Mouse (Mus musculus) bone marrow macrophage, adult 2 months (primary cell): ENCODE measurements at regions not wholly inside any gene's neighbourhood (a gene's known extent, or its start where the extent isn't known, plus 50 kb on each side); places are given as distances from the start of the nearest gene placed in this dataset.

Experiments
- H3K27ac ChIP-seq: 2 replicates; pipeline ENCODE4 v1.5.1; 2012; ENCODE audit warnings: low read depth, low read length; ENCODE audit not compliant: insufficient read depth
- H3K4me1 ChIP-seq: 2 replicates; pipeline ENCODE4 v1.6.1; 2012; ENCODE audit warnings: low read length; ENCODE audit not compliant: control insufficient read depth, insufficient read depth
- H3K4me3 ChIP-seq: 2 replicates; pipeline ENCODE4 v1.5.1; 2012; ENCODE audit warnings: mild to moderate bottlenecking, low read length, moderate library complexity; ENCODE audit not compliant: insufficient read depth
- CTCF ChIP-seq: IDR thresholded peaks from 2 replicates; pipeline ENCODE4 v1.5.1; 2012; ENCODE audit warnings: low read depth, mild to moderate bottlenecking, low read length, moderate library complexity
- POLR2A ChIP-seq: IDR thresholded peaks from 2 replicates; pipeline ENCODE4 v1.6.1; 2012; ENCODE audit warnings: mild to moderate bottlenecking, low read depth, low read length, borderline replicate concordance

GRCm38 (mm10) chr1:76053378-76054171 is 507.5 kb downstream of the Slc4a3 start:
- Histone ChIP-seq H3K4me1 (no peaks in the 10 kb centered on the region), H3K4me3 (no peak overlapping the region), H3K27ac (no peak overlapping the region)
- TF ChIP-seq POLR2A = no peak
- TF ChIP-seq CTCF = no peak

DNA sequence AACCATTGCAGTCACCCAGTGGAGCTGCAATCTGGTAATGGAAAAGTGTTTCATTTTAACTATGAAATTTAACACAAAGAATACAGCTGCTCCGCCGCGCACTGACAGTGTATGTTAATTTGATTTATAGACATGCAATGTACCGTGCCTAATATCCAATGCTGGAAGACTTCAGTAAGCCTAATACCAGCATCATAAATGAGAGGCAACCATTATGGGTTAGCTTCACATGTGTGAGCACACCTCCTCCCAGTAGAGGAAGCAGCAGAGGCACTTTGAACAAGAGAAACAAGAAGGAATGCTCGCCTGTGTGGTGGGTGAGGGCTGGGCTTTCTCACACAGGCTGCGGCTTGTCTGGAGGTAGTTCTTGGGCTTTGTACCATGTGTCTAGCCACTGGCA is 519.7 kb downstream of the Slc4a3 start:
- no peak for TF ChIP-seq POLR2A
- no peak for TF ChIP-seq CTCF
- Histone ChIP-seq H3K4me1 (no peaks in the 10 kb centered on the region), H3K27ac (no peak overlapping the region), H3K4me3 (no peak overlapping the region)

DNA sequence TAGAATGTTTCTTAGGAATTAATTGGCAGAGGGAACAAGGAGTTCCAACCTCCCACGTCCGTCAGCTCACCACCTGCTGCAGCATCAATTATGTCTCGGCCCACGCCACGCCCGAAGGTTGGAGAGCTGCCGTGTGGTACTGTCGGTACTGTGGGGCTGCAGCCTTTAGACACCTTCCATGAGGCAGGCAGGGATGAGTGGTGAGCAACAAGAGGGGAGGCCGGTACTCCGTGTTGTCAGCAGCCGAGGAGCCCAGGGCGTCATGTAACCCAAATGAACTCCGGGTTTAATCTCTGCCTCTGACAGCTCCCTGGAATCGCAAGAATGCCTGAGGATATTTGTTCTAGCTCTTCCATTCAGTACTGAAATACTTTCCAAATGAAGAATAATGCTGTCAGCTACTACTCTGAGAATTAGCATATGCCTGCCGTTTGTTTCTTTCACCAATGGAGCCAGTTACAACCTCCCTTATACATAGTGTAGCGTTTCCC is 524.8 kb downstream of the Slc4a3 start:
- H3K27ac ChIP-seq = no peak overlapping the region
- H3K4me1 ChIP-seq = no peaks in the 10 kb centered on the region
- TF ChIP-seq POLR2A (no peak), CTCF (no peak)
- H3K4me3 ChIP-seq = no peak overlapping the region

DNA sequence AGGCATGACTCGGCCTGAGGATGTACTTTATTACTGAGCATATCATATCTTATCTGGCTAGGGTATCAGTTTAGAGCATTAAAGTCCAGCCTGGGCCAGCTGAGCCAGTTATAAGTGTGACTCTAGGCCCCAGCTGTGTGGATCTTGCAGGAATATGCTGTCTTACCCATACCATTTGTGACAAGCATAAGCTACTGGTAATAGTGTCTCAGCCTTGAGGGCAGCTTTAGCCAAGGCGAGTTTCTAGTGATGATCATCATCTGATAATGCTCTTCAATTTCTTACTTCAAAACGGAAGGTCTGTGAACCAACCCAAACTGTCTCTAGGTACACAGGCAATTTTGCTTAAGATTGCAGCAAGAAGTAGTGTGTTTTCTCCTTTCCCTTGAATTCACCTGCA is 529.1 kb downstream of the Slc4a3 start:
- Histone ChIP-seq H3K4me3 (no peak overlapping the region), H3K4me1 (no peaks in the 10 kb centered on the region), H3K27ac (no peak overlapping the region)
- no peak for TF ChIP-seq POLR2A
- no peak for TF ChIP-seq CTCF

- Histone ChIP-seq H3K4me3 (no peak overlapping the region), H3K4me1 (no peaks in the 10 kb centered on the region), H3K27ac (no peak overlapping the region)
- TF ChIP-seq CTCF (no peak), POLR2A (no peak)
Observed at GRCm38 (mm10) chr1:76075685-76076455, 529.8 kb downstream of the Slc4a3 start.

DNA sequence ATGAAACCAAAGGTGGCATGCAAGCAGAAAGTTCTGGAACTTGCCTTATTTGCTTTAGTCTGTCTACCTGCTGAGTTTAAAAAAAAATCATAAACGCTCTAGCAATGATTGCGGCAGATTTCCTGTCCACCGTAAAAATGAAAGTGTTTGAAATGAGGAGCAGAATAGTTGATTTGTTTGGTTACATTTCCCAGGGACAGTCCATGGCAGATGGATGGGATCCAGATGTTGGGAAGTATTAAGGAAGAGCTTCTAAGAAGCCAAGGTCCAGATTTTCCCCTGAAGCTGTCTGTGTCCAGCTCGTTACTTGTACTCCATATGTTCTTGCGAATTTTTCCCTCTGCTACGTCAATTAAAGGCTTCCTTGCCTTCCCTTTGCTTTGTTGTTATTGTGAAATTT is 534.2 kb downstream of the Slc4a3 start:
- TF ChIP-seq CTCF = no peak
- no peak overlapping the region for H3K4me3 ChIP-seq
- no peaks in the 10 kb centered on the region for H3K4me1 ChIP-seq

GRCm38 (mm10) chr1:76081700-76082099 is 535.6 kb downstream of the Slc4a3 start:
- TF ChIP-seq CTCF = no peak
- H3K4me3 ChIP-seq = no peak overlapping the region
- no peak overlapping the region for H3K27ac ChIP-seq
- H3K4me1 ChIP-seq = no peaks in the 10 kb centered on the region

More for the DNA sequence above, 534.2 kb downstream of the Slc4a3 start:
- no peak overlapping the region for H3K27ac ChIP-seq

GRCm38 (mm10) chr1:76083273-76084036 is 537.4 kb downstream of the Slc4a3 start:
- Histone ChIP-seq H3K4me3 (no peak overlapping the region), H3K27ac (no peak overlapping the region), H3K4me1 (no peaks in the 10 kb centered on the region)
- TF ChIP-seq POLR2A = no peak
- TF ChIP-seq CTCF = no peak

DNA sequence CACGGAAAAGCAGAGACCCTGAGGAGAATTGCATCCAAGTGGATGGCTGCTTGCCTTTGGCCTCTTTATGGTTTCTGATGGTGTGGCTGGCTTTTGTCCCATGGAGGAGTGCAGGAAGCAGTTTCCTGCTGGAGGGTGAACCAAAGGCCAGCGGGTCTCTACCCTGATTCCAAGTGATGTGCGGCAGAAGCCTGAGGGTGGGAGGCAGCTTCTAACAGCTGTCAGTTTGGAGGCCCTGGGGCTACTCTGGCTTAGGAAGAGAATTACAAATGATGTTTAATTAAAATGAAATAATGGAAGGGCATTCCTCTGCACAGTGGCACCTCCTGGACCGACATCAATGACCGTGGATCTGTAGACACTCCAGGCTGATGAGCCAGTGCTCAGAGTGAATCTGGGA is 545.0 kb downstream of the Slc4a3 start:
- Histone ChIP-seq H3K27ac (no peak overlapping the region), H3K4me3 (no peak overlapping the region)
- TF ChIP-seq POLR2A (no peak), CTCF (no peak)

More for the DNA sequence above, 545.0 kb downstream of the Slc4a3 start:
- no peaks in the 10 kb centered on the region for H3K4me1 ChIP-seq
